Mouse (Mus musculus) kidney, embryonic 15.5 days (tissue): ENCODE data around the gene Iqcd. TPM values are rescaled to one million over a fixed set of nuclear protein-coding genes. Genes with fewer than 3 reads are reported as not detected.

Experiments used
- ATAC-seq: fragments of 200-750 bp; cut with Nextera tagmentation; replicated peaks from 2 replicates; pipeline ENCODE4 v1.8.0; 2017; ENCODE audit warnings: moderate TSS enrichment; ENCODE audit not compliant: low FRiP score
- H3K27ac ChIP-seq: fragments of 300-500 bp; sonication (generic); 2 replicates; pipeline ENCODE4 v1.5.1; 2015; ENCODE audit warnings: mild to moderate bottlenecking, inconsistent platforms
- H3K27me3 ChIP-seq: fragments of 300-500 bp; sonication (generic); 2 replicates; pipeline ENCODE4 v1.6.1; 2015; ENCODE audit warnings: inconsistent platforms
- H3K36me3 ChIP-seq: fragments of 300-500 bp; sonication (generic); 2 replicates; pipeline ENCODE4 v1.6.1; 2015; ENCODE audit warnings: inconsistent platforms
- H3K4me1 ChIP-seq: fragments of 300-500 bp; sonication (generic); 2 replicates; pipeline ENCODE4 v1.6.1; 2015; ENCODE audit warnings: inconsistent platforms
- H3K4me2 ChIP-seq: fragments of 300-500 bp; sonication (generic); 2 replicates; pipeline ENCODE4 v1.6.1; 2015; ENCODE audit warnings: moderate library complexity, mild to moderate bottlenecking, inconsistent platforms
- H3K4me3 ChIP-seq: fragments of 300-500 bp; sonication (generic); replicated peaks from 2 replicates; pipeline ENCODE4 v1.5.1; 2015; ENCODE audit warnings: mild to moderate bottlenecking, inconsistent platforms
- H3K9ac ChIP-seq: fragments of 300-500 bp; sonication (generic); 2 replicates; pipeline ENCODE4 v1.6.1; 2015; ENCODE audit warnings: mild to moderate bottlenecking, inconsistent platforms
- H3K9me3 ChIP-seq: fragments of 300-500 bp; sonication (generic); replicated peaks from 2 replicates; pipeline ENCODE4 v1.6.1; 2016; ENCODE audit warnings: inconsistent platforms
- WGBS: fragments of 180-500 bp; shearing (Covaris S2); methylation state at CpG from one replicate; pipeline ENCODE4 v1.1.7; 2015; ENCODE audit warnings: mixed read lengths; 5-methylcytosine and 5-hydroxymethylcytosine counted together
- polyA plus RNA-seq: library from polyadenylated mRNA; unstranded; fragments of >200 nt; fragmentation: Nextera tagmentation; extraction: Ambion mirVana; gene quantifications from 2 replicates; pipeline ENCODE4 v1.2.1, GENCODE M21; 2015

Gene Iqcd
- polyA plus RNA-seq, 1 experiment from 2014 or later, result 0.82 TPM

DNA sequence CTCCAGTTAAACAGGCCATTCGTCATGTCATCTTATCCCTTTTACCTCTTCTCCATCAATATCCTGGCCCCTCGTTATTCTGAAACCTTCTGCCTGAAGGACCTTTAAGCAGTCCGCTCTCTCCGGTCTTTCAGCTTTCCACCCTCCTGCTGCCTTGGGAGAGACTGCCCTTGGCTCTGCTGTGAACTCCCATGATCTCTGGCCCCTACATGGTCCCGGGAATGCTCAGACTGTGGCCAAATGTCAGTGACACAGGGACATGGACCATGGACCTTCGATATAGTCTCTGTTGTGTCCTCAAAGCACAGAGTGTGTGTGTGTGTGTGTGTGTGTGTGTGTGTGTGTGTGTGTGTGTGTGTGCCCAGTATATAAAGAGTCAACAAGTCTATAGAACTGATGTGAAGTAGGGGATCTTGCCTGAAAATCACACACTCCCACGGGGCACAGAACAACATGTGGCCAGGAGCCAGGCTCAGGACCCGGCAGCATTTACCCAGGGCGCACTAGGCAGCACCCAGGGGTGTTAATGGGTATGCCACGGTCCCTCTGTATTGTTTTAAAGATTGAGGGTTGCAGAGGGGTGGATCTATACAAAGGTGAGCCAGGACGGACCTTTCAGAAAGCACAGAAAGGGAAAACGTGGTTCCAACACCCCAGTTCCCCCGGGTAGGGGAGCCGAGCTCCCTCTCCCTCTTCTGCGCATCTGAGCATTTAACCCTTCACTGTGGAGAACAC is 23.5 kb upstream of the Iqcd start:
- no peak for ATAC-seq
- peak overlapping the region; percentile 82 for H3K27ac ChIP-seq
- 0 out of 2 replicates have a peak overlapping the region, but pooled peaks have one; percentile 21 for H3K9ac ChIP-seq
- H3K4me2 ChIP-seq, result 0 out of 2 replicates have a peak overlapping the region, but pooled peaks have one; percentile 9
- H3K9me3 ChIP-seq, result no peaks in the 10 kb centered on the region
- 39% methylated on average over 15 of the region's 15 CpGs for WGBS
- H3K4me1 ChIP-seq, result peaks cover 96% of the 10 kb centered on the region
- no peaks in the 10 kb centered on the region for H3K27me3 ChIP-seq
- no peaks in the 10 kb centered on the region for H3K36me3 ChIP-seq
- H3K4me3 ChIP-seq, result no peak overlapping the region

DNA sequence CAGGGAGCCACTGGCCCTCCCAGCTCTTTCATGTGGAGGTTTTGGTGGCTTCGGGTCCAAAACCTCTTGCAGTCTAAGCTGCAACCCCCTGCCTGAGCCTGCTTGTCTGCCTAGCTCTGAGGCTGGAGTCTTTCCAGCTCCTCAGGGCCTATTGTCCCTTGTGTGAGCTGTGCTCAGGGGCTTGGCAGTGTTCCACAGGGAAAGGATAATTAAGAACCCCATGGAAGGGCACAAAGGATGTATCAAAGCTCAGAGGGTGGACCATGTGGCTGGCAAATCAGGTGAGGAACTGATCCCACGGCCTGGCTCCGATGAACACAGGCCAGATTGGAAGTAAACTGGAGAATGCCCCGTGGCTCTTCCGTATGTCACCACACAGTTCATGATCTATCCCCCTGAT is 22.7 kb upstream of the Iqcd start:
- H3K9me3 ChIP-seq, result no peaks in the 10 kb centered on the region
- no peak overlapping the region for H3K4me3 ChIP-seq
- H3K27me3 ChIP-seq, result no peaks in the 10 kb centered on the region
- no peak overlapping the region for H3K4me2 ChIP-seq
- 52% methylated on average over 5 of the region's 5 CpGs for WGBS
- peaks cover 96% of the 10 kb centered on the region for H3K4me1 ChIP-seq
- H3K27ac ChIP-seq, result peak overlapping the region; percentile 82
- ATAC-seq, result no peak
- no peaks in the 10 kb centered on the region for H3K36me3 ChIP-seq
- 0 out of 2 replicates have a peak overlapping the region, but pooled peaks have one; percentile 21 for H3K9ac ChIP-seq

DNA sequence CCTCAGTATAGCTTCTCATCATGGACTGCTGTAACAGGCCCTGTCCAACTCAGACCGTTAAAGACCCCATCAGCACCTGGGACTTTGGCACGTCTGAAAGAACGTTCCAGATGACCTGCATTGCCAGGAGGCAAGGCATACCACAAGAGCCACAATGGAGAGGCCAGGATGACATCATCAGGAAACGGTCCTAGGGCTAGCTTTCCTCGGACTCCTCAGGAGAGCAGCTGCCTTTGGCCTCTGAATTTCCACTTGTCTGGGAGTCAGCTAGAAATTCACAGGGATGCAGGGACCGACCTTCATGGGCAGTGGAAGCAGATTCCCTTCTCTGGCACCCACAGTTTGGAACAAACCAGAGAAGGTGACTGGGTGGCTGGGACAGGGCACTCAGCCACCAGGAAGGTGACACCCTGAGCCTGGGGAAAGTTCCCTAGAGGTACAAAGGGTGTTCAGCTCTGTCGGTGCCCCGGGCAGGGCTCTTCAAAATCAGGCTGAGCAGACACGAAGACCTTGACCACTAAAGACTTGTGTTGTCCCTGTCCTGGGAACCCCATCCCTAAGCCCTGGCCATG is 22.0 kb upstream of the Iqcd start:
- no peak for ATAC-seq
- H3K4me2 ChIP-seq, result no peak overlapping the region
- no peaks in the 10 kb centered on the region for H3K27me3 ChIP-seq

DNA sequence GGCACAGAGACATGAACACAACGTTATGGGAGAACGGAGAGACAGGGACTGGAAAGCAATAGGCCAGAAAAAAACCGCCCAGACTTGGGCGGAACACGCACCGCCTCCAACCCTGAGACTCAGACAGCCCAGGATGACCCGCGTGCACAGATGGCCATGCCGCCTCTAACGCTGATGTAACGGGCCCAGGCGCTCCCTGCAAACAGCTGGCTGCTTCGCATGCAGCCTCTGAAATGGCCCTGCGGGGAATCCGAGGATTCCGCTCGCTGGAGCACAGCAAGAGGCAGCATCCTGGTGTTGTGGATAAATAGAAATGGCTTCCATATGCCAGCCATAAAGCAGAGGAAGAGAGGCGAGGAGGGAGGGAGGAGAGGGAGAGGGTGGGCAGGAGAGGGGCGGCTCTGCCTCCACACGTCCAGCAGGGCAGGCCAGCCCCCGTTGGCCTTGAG is 21.5 kb upstream of the Iqcd start:
- Histone ChIP-seq H3K27me3 (0 out of 2 replicates have a peak, but pooled peaks cover under 1% of the 10 kb centered on the region), H3K27ac (peak overlapping the region; percentile 82), H3K9ac (no peak overlapping the region; the same call in 1 of the 2 replicates), H3K36me3 (no peaks in the 10 kb centered on the region), H3K4me1 (peaks cover 97% of the 10 kb centered on the region), H3K4me3 (no peak overlapping the region), H3K4me2 (peak overlapping the region; percentile 10; the same call in 1 of the 2 replicates), H3K9me3 (no peaks in the 10 kb centered on the region)
- no peak for ATAC-seq
- 10% methylated on average over 21 of the region's 21 CpGs for WGBS

More for the DNA sequence above, 22.0 kb upstream of the Iqcd start:
- WGBS, result 33% methylated on average over 9 of the region's 9 CpGs
- Histone ChIP-seq H3K9ac (no peak overlapping the region), H3K27ac (peak overlapping the region; percentile 82), H3K4me3 (no peak overlapping the region), H3K36me3 (no peaks in the 10 kb centered on the region), H3K4me1 (peaks cover 99% of the 10 kb centered on the region), H3K9me3 (no peaks in the 10 kb centered on the region)

DNA sequence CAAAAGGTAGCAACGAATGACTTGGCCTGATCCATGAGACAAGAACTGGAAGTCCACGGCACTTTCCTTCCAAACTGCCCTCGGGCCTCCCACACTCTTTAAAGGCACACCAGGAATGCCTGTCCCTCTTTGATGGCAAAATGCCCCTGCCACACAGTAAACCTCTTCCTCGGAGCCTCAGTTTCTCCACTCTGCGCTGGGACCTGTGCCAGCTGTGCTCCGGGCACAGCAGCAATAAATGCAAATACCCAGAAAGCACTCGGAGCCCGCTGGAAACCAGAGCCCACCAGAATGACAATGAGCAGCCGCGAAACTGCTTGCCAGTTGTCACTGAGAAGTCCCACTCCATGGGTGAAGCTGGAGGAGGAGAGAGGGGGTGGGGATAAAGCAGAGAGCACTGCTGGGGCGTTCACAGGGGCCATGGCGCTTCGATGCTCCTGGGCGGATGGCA is 21.0 kb upstream of the Iqcd start:
- peaks cover 95% of the 10 kb centered on the region for H3K4me1 ChIP-seq
- 0 out of 2 replicates have a peak, but pooled peaks cover 5% of the 10 kb centered on the region for H3K27me3 ChIP-seq
- H3K9me3 ChIP-seq, result no peaks in the 10 kb centered on the region
- peak overlapping the region; percentile 82 for H3K27ac ChIP-seq
- no peak overlapping the region; the same call in 1 of the 2 replicates for H3K9ac ChIP-seq
- WGBS, result 43% methylated on average over 14 of the region's 14 CpGs
- 0 out of 2 replicates have a peak, but pooled peaks cover under 1% of the 10 kb centered on the region for H3K36me3 ChIP-seq
- ATAC-seq, result no peak
- H3K4me2 ChIP-seq, result peak overlapping the region; percentile 10
- H3K4me3 ChIP-seq, result no peak overlapping the region

DNA sequence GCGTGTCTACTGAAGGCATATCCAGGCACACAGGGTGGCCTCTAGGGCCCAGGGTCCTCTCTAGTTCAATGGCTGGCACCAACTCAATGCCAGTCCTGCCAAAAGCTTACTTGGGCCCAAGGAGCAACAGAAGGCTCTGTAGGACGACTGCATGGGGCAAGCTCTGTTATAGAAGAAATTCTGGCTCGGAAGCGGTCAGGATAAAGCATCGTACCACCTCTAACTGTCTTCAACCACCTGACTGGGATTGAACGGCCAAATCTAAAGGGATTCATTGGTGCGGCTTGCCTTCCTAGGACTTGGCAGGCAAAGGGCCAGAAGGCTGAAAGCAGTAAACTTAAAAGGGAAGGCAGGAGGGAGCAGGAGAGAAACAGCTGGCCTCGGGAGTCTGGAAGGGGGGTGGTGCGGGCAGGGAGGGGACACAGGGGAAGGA is 20.5 kb upstream of the Iqcd start:
- Histone ChIP-seq H3K27ac (peak overlapping the region; percentile 82), H3K4me1 (peaks cover 89% of the 10 kb centered on the region), H3K9me3 (no peaks in the 10 kb centered on the region), H3K36me3 (peaks cover 6% of the 10 kb centered on the region; the same call in 1 of the 2 replicates), H3K4me3 (no peak overlapping the region), H3K27me3 (peaks cover 9% of the 10 kb centered on the region; the same call in 1 of the 2 replicates), H3K4me2 (0 out of 2 replicates have a peak overlapping the region, but pooled peaks have one; percentile 10), H3K9ac (no peak overlapping the region; the same call in 1 of the 2 replicates)
- ATAC-seq, result no peak
- WGBS, result 54% methylated on average over 9 of the region's 9 CpGs

DNA sequence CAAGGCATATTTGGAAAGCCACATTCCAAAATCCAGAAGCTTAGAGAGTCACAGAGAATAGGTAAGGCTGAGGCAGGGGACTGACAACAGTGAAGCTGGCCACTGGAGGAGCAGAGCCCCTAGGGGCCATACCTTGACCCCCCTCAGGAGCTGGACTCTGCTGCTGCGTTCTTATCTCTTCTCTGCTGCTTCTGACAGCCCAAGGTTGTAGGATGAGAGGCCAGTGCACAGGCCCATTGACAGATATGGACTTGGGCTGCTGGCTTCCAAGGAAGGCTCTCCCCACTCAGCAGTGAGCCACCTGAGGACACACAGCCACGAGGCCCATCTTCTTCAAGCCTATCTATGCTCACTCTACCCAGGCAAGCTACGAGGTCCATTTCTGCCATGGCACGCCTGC is 19.9 kb upstream of the Iqcd start:
- Histone ChIP-seq H3K9me3 (no peaks in the 10 kb centered on the region), H3K27me3 (peaks cover 11% of the 10 kb centered on the region; the same call in 1 of the 2 replicates), H3K4me2 (no peak overlapping the region), H3K9ac (no peak overlapping the region), H3K4me3 (no peak overlapping the region), H3K27ac (peak overlapping the region; percentile 82), H3K36me3 (peaks cover 8% of the 10 kb centered on the region; the same call in 1 of the 2 replicates), H3K4me1 (peaks cover 83% of the 10 kb centered on the region)
- WGBS, result 76% methylated on average over 4 of the region's 4 CpGs
- ATAC-seq, result no peak

DNA sequence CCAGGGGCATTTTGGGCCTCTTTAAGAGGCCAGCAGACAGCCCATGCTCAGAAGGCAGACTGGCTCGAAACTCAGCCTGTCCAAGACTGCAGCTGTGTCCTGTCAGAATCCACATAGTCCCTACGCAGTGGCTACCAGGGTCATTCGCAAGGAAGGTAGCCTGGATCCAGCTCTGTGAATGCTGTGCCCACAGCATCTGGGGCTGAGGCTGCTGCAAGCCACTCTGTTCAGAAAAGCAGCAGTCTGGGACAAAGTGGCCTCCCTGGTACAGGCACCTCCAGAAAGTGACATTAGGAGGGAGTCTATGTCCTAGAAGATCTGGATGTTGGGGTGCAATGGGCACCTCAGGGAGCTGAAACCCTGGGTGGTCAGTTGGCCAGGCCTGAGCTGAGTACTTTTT is 19.0 kb upstream of the Iqcd start:
- H3K9me3 ChIP-seq, result no peaks in the 10 kb centered on the region
- H3K36me3 ChIP-seq, result peaks cover 8% of the 10 kb centered on the region; the same call in 1 of the 2 replicates
- no peak overlapping the region for H3K4me2 ChIP-seq
- H3K4me1 ChIP-seq, result peaks cover 79% of the 10 kb centered on the region
- H3K9ac ChIP-seq, result no peak overlapping the region
- H3K27me3 ChIP-seq, result peaks cover 16% of the 10 kb centered on the region; the same call in 1 of the 2 replicates
- H3K27ac ChIP-seq, result no peak overlapping the region
- ATAC-seq, result no peak
- WGBS, result 58% methylated on average over 3 of the region's 3 CpGs
- no peak overlapping the region for H3K4me3 ChIP-seq

DNA sequence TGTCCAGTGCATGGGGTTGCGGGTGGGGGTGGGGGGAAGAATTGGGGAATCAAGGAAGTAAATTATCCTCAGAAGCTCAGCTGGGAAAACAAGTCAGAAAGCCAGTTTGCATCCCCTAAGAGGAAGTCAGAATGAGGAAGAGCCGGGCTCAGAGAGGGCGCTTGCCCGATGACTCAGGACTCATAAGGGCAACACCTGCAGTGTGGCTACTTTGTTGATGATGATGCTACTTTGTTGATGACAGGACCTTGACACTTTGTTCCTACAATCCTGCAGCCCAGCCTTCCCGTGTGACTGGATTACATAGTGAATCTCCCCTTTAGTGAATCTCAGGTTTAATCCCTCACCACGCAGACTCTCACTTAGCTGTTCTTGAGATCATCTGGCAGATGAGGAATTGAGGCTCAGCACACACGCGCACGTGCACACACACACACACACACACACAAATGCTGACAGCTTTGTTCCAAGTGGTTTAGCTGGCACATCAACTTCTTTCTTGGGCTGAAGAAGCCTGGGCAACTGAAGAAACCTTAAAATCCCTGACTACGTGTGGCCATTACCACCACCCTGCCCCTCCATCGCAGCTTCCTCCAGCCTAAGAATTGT is 18.4 kb upstream of the Iqcd start:
- Histone ChIP-seq H3K4me3 (no peak overlapping the region), H3K4me1 (peaks cover 79% of the 10 kb centered on the region), H3K4me2 (0 out of 2 replicates have a peak overlapping the region, but pooled peaks have one; percentile 26), H3K27ac (peak overlapping the region; percentile 76), H3K9ac (no peak overlapping the region), H3K36me3 (peaks cover 8% of the 10 kb centered on the region; the same call in 1 of the 2 replicates), H3K27me3 (peaks cover 16% of the 10 kb centered on the region; the same call in 1 of the 2 replicates), H3K9me3 (no peaks in the 10 kb centered on the region)
- WGBS, result 70% methylated on average over 11 of the region's 11 CpGs
- no peak for ATAC-seq

DNA sequence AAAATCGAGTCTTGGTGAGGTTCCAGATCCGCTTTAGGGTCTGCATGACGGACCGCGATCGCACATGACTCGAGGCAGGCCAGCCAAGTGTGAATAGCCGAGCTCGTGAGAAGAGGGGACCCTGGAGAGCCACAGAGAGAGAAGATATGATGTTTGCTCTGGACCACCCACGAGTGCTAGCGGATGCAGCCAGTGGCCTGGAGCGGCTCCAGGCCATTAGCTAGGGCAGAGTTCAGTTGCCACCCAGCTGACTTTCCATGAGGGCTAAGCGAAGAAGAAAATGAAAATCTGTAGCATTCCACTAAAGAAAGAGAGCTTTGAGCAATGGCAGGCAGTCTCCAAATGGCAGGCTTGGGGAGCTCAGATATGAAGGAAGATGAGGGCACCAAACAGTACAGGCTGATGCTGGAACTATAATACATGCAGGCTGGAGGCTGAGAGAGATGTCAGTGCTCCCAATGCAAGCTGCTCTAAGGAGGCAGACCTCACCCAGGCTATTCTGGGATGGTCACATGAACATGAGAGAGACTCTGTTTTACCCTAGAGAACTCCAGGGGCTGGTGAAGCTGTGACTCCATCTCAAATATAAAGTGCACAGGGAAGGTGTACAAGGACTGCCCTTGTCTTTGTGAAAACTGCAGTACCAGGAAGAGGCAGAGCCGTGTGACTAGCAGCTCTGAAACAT is 17.6 kb upstream of the Iqcd start:
- ATAC-seq, result peak; percentile 64

DNA sequence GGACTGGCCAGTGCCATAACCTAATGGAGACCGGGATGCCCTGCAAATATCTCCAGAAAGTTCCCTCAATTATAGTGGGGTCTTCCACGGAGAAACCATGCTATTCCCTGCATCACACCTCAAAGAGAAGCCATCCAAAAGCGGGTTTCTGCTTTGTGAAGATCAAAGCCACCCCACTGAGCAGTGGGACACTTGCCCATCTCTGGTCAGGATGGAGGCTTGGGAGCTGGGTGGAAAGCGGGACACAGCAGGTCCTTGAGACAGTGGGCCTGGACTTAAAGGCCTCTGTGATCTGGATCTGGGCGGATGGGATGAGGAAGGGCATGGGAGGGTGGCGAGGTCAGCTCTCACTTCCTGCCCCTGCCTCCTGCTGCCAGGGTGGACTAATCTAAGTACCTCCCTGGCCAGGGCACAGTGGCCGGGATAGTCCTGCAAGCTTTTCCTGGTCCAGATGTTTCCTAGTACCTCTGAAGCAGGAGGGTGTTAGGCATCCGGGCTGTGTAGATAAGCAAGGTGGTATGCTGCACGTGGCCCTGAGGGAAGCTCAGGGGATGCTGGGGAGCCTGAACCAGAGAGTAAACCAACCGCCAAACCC is 14.2 kb upstream of the Iqcd start:
- peaks cover 8% of the 10 kb centered on the region; the same call in 1 of the 2 replicates for H3K36me3 ChIP-seq
- 70% methylated on average over 10 of the region's 10 CpGs for WGBS

More for the DNA sequence above, 17.6 kb upstream of the Iqcd start:
- WGBS, result 15% methylated on average over 14 of the region's 14 CpGs
- no peaks in the 10 kb centered on the region for H3K9me3 ChIP-seq
- H3K27ac ChIP-seq, result peak overlapping the region; percentile 76
- peaks cover 71% of the 10 kb centered on the region for H3K4me1 ChIP-seq
- no peak overlapping the region for H3K4me3 ChIP-seq
- H3K27me3 ChIP-seq, result peaks cover 16% of the 10 kb centered on the region; the same call in 1 of the 2 replicates
- H3K9ac ChIP-seq, result no peak overlapping the region
- H3K36me3 ChIP-seq, result peaks cover 8% of the 10 kb centered on the region; the same call in 1 of the 2 replicates
- peak overlapping the region; percentile 26; the same call in 1 of the 2 replicates for H3K4me2 ChIP-seq

More for the DNA sequence above, 14.2 kb upstream of the Iqcd start:
- Histone ChIP-seq H3K27me3 (peaks cover 16% of the 10 kb centered on the region; the same call in 1 of the 2 replicates), H3K27ac (no peak overlapping the region), H3K4me3 (no peak overlapping the region), H3K9ac (no peak overlapping the region), H3K4me2 (no peak overlapping the region), H3K4me1 (peaks cover 69% of the 10 kb centered on the region), H3K9me3 (no peaks in the 10 kb centered on the region)
- ATAC-seq, result no peak
